Mouse (Mus musculus): ENCODE data around the gene Secisbp2. TPM values are rescaled to one million over a fixed set of nuclear protein-coding genes. Genes with fewer than 3 reads are reported as not detected.
"Not testable (repeated sequence)": the region's sequence is repeated elsewhere in the genome, so short reads cannot be mapped to it uniquely, and the experiment has no call there.

Gene Secisbp2
- total and polyA plus RNA-seq, 2 experiments from 2014 or later = 18.7 to 20.2 TPM

DNA sequence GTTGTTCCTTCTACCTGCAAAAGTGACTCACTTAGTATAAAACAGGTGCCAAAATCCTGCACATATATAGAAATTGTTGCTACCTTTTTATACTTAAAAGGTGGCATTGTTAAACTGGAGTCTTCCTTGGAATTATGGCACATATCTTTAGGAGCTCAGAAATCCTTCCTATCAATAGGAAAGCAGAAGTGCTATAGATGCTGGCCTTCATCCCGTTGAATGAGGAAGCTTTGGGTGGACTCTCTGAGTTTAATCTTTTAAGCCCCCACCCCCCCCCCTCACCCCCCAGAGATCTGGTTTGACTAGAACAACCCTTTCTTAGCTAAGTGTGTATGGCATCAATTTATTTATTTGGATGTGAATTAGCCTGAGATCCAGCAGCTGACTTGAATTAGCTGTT lies 1.8 kb upstream of the Secisbp2 start:
- DNase-seq (no peak), ATAC-seq (no peak)
- no peaks in the 10 kb centered on the region for H3K27me3 ChIP-seq (ENCODE audit: insufficient read depth, low read length)
- H3K9me3 ChIP-seq (ENCODE audit: low read length) = no peaks in the 10 kb centered on the region
- TF ChIP-seq CTCF (IDR thresholded peaks at IDR 0.05; ENCODE audit: low read depth) = no peak
- H3K4me3 ChIP-seq (ENCODE audit: low read depth, low read length) = no peak overlapping the region
- 60% methylated on average over 1 of the region's 1 CpGs for WGBS
- 0 out of 2 replicates have a peak, but pooled peaks cover 5% of the 10 kb centered on the region for H3K36me3 ChIP-seq (ENCODE audit: insufficient read depth)
- no peak overlapping the region for H3K27ac ChIP-seq (ENCODE audit: low read depth, low read length)
- H3K9ac ChIP-seq = no peak overlapping the region
- H3K4me1 ChIP-seq (ENCODE audit: insufficient read depth) = peaks cover 6% of the 10 kb centered on the region; the same call in 1 of the 2 replicates
- no peak overlapping the region for H3K4me2 ChIP-seq (ENCODE audit: low read depth)

DNA sequence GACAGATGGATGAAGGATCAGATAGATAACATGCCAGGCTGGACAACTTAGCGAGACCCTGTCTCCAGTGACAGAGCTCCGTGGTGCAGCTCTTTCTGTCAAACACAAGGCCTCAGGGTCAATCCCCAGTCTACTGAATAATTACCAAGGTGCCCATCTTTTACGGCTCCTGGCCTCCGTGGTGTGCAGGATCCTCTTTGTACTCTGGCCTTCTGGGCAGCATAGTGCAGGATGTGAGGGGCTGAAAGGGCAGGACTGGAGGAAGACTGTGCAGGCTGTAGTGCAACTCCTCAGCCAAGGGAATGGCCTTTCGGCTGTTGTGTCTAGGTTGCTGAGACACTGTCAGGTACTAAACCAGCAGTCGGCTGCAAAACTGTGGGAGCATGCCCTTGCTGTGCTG lies 1.7 kb downstream of the Secisbp2 start:
- WGBS = 93% methylated on average over 6 of the region's 6 CpGs
- H3K4me2 ChIP-seq (ENCODE audit: low read depth) = no peak overlapping the region

DNA sequence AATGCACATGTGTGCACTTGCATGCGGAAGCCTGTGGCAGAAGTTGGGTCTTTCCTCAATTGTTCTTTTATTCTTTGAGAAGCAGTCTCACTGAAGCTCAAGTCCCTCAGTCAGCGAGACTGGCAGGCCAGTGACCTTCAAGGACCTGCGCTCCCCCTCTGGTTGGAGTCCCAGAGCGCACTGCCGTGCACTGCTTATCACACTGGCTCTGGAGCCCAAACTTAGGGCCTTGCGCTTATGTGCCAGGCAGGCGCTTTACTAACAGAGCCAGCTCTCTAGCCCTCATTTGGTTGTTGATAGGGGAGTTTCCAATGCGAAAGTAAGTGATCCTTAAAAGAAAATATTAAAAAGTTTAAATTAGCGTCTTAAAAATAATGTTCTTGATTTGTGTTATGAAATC lies 2.5 kb downstream of the Secisbp2 start:
- no peak overlapping the region for H3K27ac ChIP-seq (ENCODE audit: low read depth, low read length)
- 94% methylated on average over 9 of the region's 9 CpGs for WGBS
- TF ChIP-seq CTCF (IDR thresholded peaks at IDR 0.05; ENCODE audit: low read depth) = no peak

More for the DNA sequence above, 1.7 kb downstream of the Secisbp2 start:
- Histone ChIP-seq H3K9ac (no peak overlapping the region), H3K4me3 (ENCODE audit: low read depth, low read length) (no peak overlapping the region), H3K4me1 (ENCODE audit: insufficient read depth) (peaks cover 6% of the 10 kb centered on the region; the same call in 1 of the 2 replicates), H3K9me3 (ENCODE audit: low read length) (no peaks in the 10 kb centered on the region), H3K36me3 (ENCODE audit: insufficient read depth) (peaks cover 35% of the 10 kb centered on the region), H3K27me3 (ENCODE audit: insufficient read depth, low read length) (no peaks in the 10 kb centered on the region), H3K27ac (ENCODE audit: low read depth, low read length) (no peak overlapping the region)
- no peak for TF ChIP-seq CTCF (IDR thresholded peaks at IDR 0.05; ENCODE audit: low read depth)
- DNase-seq = no peak
- no peak for ATAC-seq

DNA sequence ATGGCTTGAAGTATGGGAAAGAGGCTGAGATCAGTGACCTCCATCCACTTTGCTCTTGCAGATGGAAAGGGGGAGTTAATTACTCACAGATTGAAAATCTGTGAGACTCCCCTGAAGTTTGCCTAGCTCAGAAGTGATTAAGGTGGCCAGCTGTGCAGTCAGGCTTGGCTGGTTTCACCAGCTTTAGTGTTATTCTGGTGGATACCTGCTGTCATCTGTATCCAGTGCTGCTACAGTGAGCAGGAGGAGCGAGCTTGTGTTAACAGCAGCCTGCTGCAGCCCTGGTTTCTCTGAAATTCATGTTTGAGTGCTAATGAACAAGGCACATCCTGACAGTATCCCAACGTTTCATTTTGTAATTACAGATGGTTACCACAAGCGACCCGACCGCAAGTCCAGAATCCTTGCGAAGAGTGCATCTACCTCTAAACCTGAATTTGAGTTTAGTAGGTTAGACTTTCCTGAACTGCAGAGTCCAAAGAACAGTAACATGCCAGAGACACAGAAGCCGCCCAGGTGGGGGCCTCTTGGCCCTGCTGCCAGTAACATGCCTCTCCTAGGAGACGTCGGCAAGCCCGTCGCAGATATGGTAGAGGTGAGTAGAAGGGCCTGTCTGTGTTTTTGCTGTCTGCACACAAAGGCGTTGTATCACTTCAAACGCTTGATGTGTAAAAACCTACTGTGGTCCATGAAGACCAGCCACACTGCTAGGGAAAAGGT lies 5.2 kb downstream of the Secisbp2 start:
- H3K27me3 ChIP-seq (ENCODE audit: insufficient read depth, low read length) = no peaks in the 10 kb centered on the region
- 96% methylated on average over 13 of the region's 13 CpGs for WGBS
- no peaks in the 10 kb centered on the region for H3K9me3 ChIP-seq (ENCODE audit: low read length)
- H3K4me2 ChIP-seq (ENCODE audit: low read depth) = no peak overlapping the region
- H3K9ac ChIP-seq = no peak overlapping the region
- TF ChIP-seq CTCF (IDR thresholded peaks at IDR 0.05; ENCODE audit: low read depth) = no peak
- DNase-seq (no peak), ATAC-seq (no peak)
- H3K27ac ChIP-seq (ENCODE audit: low read depth, low read length) = no peak overlapping the region
- H3K36me3 ChIP-seq (ENCODE audit: insufficient read depth) = peaks cover 63% of the 10 kb centered on the region
- no peaks in the 10 kb centered on the region for H3K4me1 ChIP-seq (ENCODE audit: insufficient read depth)
- H3K4me3 ChIP-seq (ENCODE audit: low read depth, low read length) = no peak overlapping the region

More for the DNA sequence above, 2.5 kb downstream of the Secisbp2 start:
- ATAC-seq = no peak
- Histone ChIP-seq H3K4me3 (ENCODE audit: low read depth, low read length) (no peak overlapping the region), H3K27me3 (ENCODE audit: insufficient read depth, low read length) (no peaks in the 10 kb centered on the region), H3K36me3 (ENCODE audit: insufficient read depth) (peaks cover 42% of the 10 kb centered on the region), H3K4me1 (ENCODE audit: insufficient read depth) (peaks cover 6% of the 10 kb centered on the region; the same call in 1 of the 2 replicates), H3K9me3 (ENCODE audit: low read length) (no peaks in the 10 kb centered on the region), H3K4me2 (ENCODE audit: low read depth) (no peak overlapping the region), H3K9ac (no peak overlapping the region)
- DNase-seq = no peak

DNA sequence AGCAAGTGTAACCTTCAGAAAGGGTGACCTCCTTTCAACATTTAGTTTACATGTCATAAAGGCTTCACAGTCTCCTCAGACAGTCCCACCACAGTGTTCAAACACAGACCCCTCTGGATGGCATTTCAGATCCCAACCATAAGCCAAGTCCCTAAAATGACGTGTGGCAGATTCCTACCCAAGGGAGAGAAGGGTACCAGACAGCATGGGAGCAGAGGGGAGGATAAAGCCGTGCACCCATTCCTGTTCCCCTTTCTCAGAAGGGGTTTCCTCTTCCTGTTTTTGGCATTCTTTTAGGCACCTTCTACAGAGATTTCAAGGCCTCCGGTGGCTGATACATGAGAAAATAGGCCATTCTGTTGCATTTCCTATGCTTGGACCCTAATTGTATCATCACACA lies 6.6 kb downstream of the Secisbp2 start:
- no peak for TF ChIP-seq CTCF (IDR thresholded peaks at IDR 0.05; ENCODE audit: low read depth)
- Histone ChIP-seq H3K9me3 (ENCODE audit: low read length) (no peaks in the 10 kb centered on the region), H3K4me2 (ENCODE audit: low read depth) (no peak overlapping the region), H3K4me3 (ENCODE audit: low read depth, low read length) (no peak overlapping the region), H3K4me1 (ENCODE audit: insufficient read depth) (no peaks in the 10 kb centered on the region), H3K9ac (no peak overlapping the region), H3K27me3 (ENCODE audit: insufficient read depth, low read length) (no peaks in the 10 kb centered on the region), H3K36me3 (ENCODE audit: insufficient read depth) (peaks cover 76% of the 10 kb centered on the region), H3K27ac (ENCODE audit: low read depth, low read length) (no peak overlapping the region)
- DNase-seq (no peak), ATAC-seq (no peak)
- 95% methylated on average over 3 of the region's 3 CpGs for WGBS

DNA sequence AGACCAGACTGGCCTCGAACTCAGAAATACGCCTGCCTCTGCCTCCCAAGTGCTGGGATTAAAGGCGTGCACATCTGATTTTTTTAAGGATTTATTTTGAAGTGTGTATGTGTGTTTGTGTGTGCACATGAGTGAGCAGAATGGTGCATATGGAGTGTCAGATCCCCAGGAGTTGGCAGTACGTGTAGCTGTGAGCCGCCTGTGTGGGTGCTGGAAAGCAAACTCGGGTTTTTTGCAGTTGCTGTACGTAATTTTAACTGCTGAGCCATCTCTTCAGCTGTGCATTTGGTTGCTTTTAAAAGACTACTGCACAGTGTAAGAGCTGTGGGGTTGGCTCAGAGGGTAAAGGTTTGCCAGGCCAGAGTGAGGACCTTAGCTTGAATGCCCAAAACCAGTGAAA lies 8.1 kb downstream of the Secisbp2 start:
- ATAC-seq (no peak), DNase-seq (no peak)
- 86% methylated on average over 7 of the region's 7 CpGs for WGBS
- no peak overlapping the region for H3K27ac ChIP-seq (ENCODE audit: low read depth, low read length)
- no peak overlapping the region for H3K4me3 ChIP-seq (ENCODE audit: low read depth, low read length)
- H3K9ac ChIP-seq = no peak overlapping the region
- H3K9me3 ChIP-seq (ENCODE audit: low read length) = no peaks in the 10 kb centered on the region
- H3K36me3 ChIP-seq (ENCODE audit: insufficient read depth) = peaks cover 81% of the 10 kb centered on the region
- no peak overlapping the region for H3K4me2 ChIP-seq (ENCODE audit: low read depth)
- H3K4me1 ChIP-seq (ENCODE audit: insufficient read depth) = no peaks in the 10 kb centered on the region
- no peak for TF ChIP-seq CTCF (IDR thresholded peaks at IDR 0.05; ENCODE audit: low read depth)
- H3K27me3 ChIP-seq (ENCODE audit: insufficient read depth, low read length) = no peaks in the 10 kb centered on the region

DNA sequence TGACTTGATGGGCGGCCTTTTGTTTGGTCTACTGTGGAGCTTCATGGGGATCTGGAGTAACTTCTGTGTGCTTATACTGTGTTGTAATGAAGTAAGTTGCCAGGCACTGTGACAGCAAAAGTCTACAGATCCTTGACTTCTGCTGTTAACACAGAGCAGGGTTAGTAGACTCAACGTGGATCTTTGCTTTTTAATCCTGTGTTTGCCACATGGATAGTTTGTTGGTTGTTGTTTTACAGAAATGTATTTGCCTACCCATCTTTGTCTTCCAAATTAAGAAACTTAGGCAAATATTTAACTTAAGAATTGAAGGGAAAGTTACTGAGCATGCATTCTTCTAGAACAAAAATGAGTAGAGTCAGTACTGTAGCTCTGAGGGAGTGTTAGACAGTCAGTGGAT lies 12.1 kb downstream of the Secisbp2 start:
- H3K27me3 ChIP-seq (ENCODE audit: insufficient read depth, low read length) = no peaks in the 10 kb centered on the region
- ATAC-seq = no peak
- no peak for TF ChIP-seq CTCF (IDR thresholded peaks at IDR 0.05; ENCODE audit: low read depth)
- H3K36me3 ChIP-seq (ENCODE audit: insufficient read depth) = peaks cover 82% of the 10 kb centered on the region
- H3K4me2 ChIP-seq (ENCODE audit: low read depth) = no peak overlapping the region
- WGBS = 87% methylated on average over 2 of the region's 2 CpGs
- no peaks in the 10 kb centered on the region for H3K9me3 ChIP-seq (ENCODE audit: low read length)
- H3K27ac ChIP-seq (ENCODE audit: low read depth, low read length) = no peak overlapping the region
- H3K4me1 ChIP-seq (ENCODE audit: insufficient read depth) = no peaks in the 10 kb centered on the region
- DNase-seq = no peak
- no peak overlapping the region for H3K9ac ChIP-seq
- no peak overlapping the region for H3K4me3 ChIP-seq (ENCODE audit: low read depth, low read length)

DNA sequence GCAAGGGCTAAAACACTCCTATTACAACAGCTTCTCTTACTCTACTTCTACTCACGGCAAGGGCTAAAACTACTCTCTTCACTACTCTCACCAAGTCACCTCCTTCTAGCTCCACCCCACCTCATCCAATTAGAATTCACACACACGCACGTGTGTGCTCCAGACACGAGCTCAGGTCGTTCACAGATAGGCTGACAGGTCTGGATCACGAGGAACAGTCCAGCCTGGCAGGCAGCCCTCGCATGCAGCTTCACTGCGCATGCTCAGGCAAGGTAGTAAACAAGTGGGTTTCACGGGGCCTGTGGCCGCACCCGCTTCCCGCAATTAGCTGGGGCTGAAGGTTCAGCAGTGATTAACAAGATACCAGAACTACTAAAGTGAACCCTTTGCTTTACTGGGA lies 16.7 kb downstream of the Secisbp2 start:
- H3K4me2 ChIP-seq (ENCODE audit: low read depth); H3K4me1 ChIP-seq (ENCODE audit: insufficient read depth); ATAC-seq; H3K27ac ChIP-seq (ENCODE audit: low read depth, low read length); H3K9me3 ChIP-seq (ENCODE audit: low read length); H3K9ac ChIP-seq; DNase-seq; H3K27me3 ChIP-seq (ENCODE audit: insufficient read depth, low read length); H3K4me3 ChIP-seq (ENCODE audit: low read depth, low read length): not testable (repeated sequence)
- WGBS = 93% methylated on average over 12 of the region's 12 CpGs
- H3K36me3 ChIP-seq (ENCODE audit: insufficient read depth) = peaks cover 67% of the 10 kb centered on the region
